Mouse (Mus musculus): ENCODE measurements around the gene Syp. TPM values are rescaled to one million over a fixed set of nuclear protein-coding genes. Genes with fewer than 3 reads are reported as not detected.

The Syp gene
- polyA plus RNA-seq, 2 experiments = 0.51 to 2.1 TPM

GRCm38 (mm10) chrX:7673578-7674281 lies 35.5 kb downstream of the Syp start:
- Histone ChIP-seq H3K27ac (replicated peaks; ENCODE audit: low read depth, low read length) (peak overlapping the region; percentile 73), H3K27me3 (ENCODE audit: control insufficient read depth, insufficient read depth, low read length) (no peaks in the 10 kb centered on the region), H3K4me2 (replicated peaks; ENCODE audit: low read depth, low read length, severe bottlenecking) (peak overlapping the region; percentile 47), H3K9me3 (ENCODE audit: control insufficient read depth, low read length) (no peaks in the 10 kb centered on the region), H3K4me3 (replicated peaks; ENCODE audit: low read length) (peak overlapping the region; percentile 24), H3K4me1 (ENCODE audit: control insufficient read depth, insufficient read depth, low read length) (peaks cover 9% of the 10 kb centered on the region; the same call in 1 of the 2 replicates), H3K36me3 (ENCODE audit: control insufficient read depth, insufficient read depth, low read length) (no peaks in the 10 kb centered on the region), H3K9ac (ENCODE audit: low read depth, low read length, severe bottlenecking) (no peak overlapping the region)
- ATAC-seq (ENCODE audit: low FRiP score, low read depth) (peak; percentile 19; the same call in 1 of the 2 replicates), DNase-seq (ENCODE audit: low spot score) (peak; percentile 58)
- TF ChIP-seq POLR2A (IDR thresholded peaks at IDR 0.05; ENCODE audit: borderline replicate concordance, extremely low read depth, insufficient read depth, insufficient read length) = no peak
- 44% methylated on average over 12 of the region's 12 CpGs for WGBS

GRCm38 (mm10) chrX:7674284-7675000 lies 36.2 kb downstream of the Syp start:
- peak overlapping the region; percentile 7; the same call in 1 of the 2 replicates for H3K9ac ChIP-seq (ENCODE audit: low read depth, low read length, severe bottlenecking)
- H3K9me3 ChIP-seq (ENCODE audit: control insufficient read depth, low read length) = no peaks in the 10 kb centered on the region
- peak overlapping the region; percentile 24 for H3K4me3 ChIP-seq (replicated peaks; ENCODE audit: low read length)
- H3K27me3 ChIP-seq (ENCODE audit: control insufficient read depth, insufficient read depth, low read length) = no peaks in the 10 kb centered on the region
- H3K36me3 ChIP-seq (ENCODE audit: control insufficient read depth, insufficient read depth, low read length) = no peaks in the 10 kb centered on the region
- DNase-seq (ENCODE audit: low spot score) = peak; percentile 42
- WGBS = 33% methylated on average over 22 of the region's 28 CpGs
- H3K4me1 ChIP-seq (ENCODE audit: control insufficient read depth, insufficient read depth, low read length) = peaks cover 9% of the 10 kb centered on the region; the same call in 1 of the 2 replicates
- peak; percentile 19; the same call in 1 of the 2 replicates for ATAC-seq (ENCODE audit: low FRiP score, low read depth)
- peak overlapping the region; percentile 47 for H3K4me2 ChIP-seq (replicated peaks; ENCODE audit: low read depth, low read length, severe bottlenecking)
- no peak for TF ChIP-seq POLR2A (IDR thresholded peaks at IDR 0.05; ENCODE audit: borderline replicate concordance, extremely low read depth, insufficient read depth, insufficient read length)
- peak overlapping the region; percentile 73 for H3K27ac ChIP-seq (replicated peaks; ENCODE audit: low read depth, low read length)

- ATAC-seq (ENCODE audit: low FRiP score, low read depth) = no peak
- 40% methylated on average over 10 of the region's 10 CpGs for WGBS
Measured at GRCm38 (mm10) chrX:7675001-7675380, 36.7 kb downstream of the Syp start.

GRCm38 (mm10) chrX:7678986-7679385 lies 40.7 kb downstream of the Syp start:
- H3K36me3 ChIP-seq (ENCODE audit: control insufficient read depth, insufficient read depth, low read length) = no peaks in the 10 kb centered on the region
- no peak for ATAC-seq (ENCODE audit: low FRiP score, low read depth)
- no peak for TF ChIP-seq POLR2A (IDR thresholded peaks at IDR 0.05; ENCODE audit: borderline replicate concordance, extremely low read depth, insufficient read depth, insufficient read length)
- no peaks in the 10 kb centered on the region for H3K9me3 ChIP-seq (ENCODE audit: control insufficient read depth, low read length)
- WGBS = 48% methylated on average over 3 of the region's 3 CpGs
- no peak for DNase-seq (ENCODE audit: low spot score)
- H3K9ac ChIP-seq (ENCODE audit: low read depth, low read length, severe bottlenecking) = no peak overlapping the region
- no peak overlapping the region for H3K27ac ChIP-seq (replicated peaks; ENCODE audit: low read depth, low read length)
- H3K4me3 ChIP-seq (replicated peaks; ENCODE audit: low read length) = no peak overlapping the region
- no peaks in the 10 kb centered on the region for H3K4me1 ChIP-seq (ENCODE audit: control insufficient read depth, insufficient read depth, low read length)
- no peaks in the 10 kb centered on the region for H3K27me3 ChIP-seq (ENCODE audit: control insufficient read depth, insufficient read depth, low read length)
- no peak overlapping the region for H3K4me2 ChIP-seq (replicated peaks; ENCODE audit: low read depth, low read length, severe bottlenecking)

More at GRCm38 (mm10) chrX:7675001-7675380, 36.7 kb downstream of the Syp start:
- Histone ChIP-seq H3K27me3 (ENCODE audit: control insufficient read depth, insufficient read depth, low read length) (no peaks in the 10 kb centered on the region), H3K4me1 (ENCODE audit: control insufficient read depth, insufficient read depth, low read length) (peaks cover 9% of the 10 kb centered on the region; the same call in 1 of the 2 replicates), H3K9ac (ENCODE audit: low read depth, low read length, severe bottlenecking) (peak overlapping the region; percentile 7; the same call in 1 of the 2 replicates), H3K4me3 (replicated peaks; ENCODE audit: low read length) (peak overlapping the region; percentile 24), H3K9me3 (ENCODE audit: control insufficient read depth, low read length) (no peaks in the 10 kb centered on the region), H3K27ac (replicated peaks; ENCODE audit: low read depth, low read length) (peak overlapping the region; percentile 73; the same call in 1 of the 2 replicates), H3K4me2 (replicated peaks; ENCODE audit: low read depth, low read length, severe bottlenecking) (peak overlapping the region; percentile 47), H3K36me3 (ENCODE audit: control insufficient read depth, insufficient read depth, low read length) (no peaks in the 10 kb centered on the region)
- TF ChIP-seq POLR2A (IDR thresholded peaks at IDR 0.05; ENCODE audit: borderline replicate concordance, extremely low read depth, insufficient read depth, insufficient read length) = no peak
- no peak for DNase-seq (ENCODE audit: low spot score)

GRCm38 (mm10) chrX:7679405-7680056 lies 41.3 kb downstream of the Syp start:
- Histone ChIP-seq H3K9ac (ENCODE audit: low read depth, low read length, severe bottlenecking) (no peak overlapping the region; the same call in 1 of the 2 replicates), H3K9me3 (ENCODE audit: control insufficient read depth, low read length) (no peaks in the 10 kb centered on the region), H3K4me2 (replicated peaks; ENCODE audit: low read depth, low read length, severe bottlenecking) (peak overlapping the region; percentile 43), H3K4me1 (ENCODE audit: control insufficient read depth, insufficient read depth, low read length) (no peaks in the 10 kb centered on the region), H3K36me3 (ENCODE audit: control insufficient read depth, insufficient read depth, low read length) (no peaks in the 10 kb centered on the region), H3K4me3 (replicated peaks; ENCODE audit: low read length) (peak overlapping the region; percentile 29), H3K27ac (replicated peaks; ENCODE audit: low read depth, low read length) (no peak overlapping the region), H3K27me3 (ENCODE audit: control insufficient read depth, insufficient read depth, low read length) (no peaks in the 10 kb centered on the region)
- WGBS = 15% methylated on average over 25 of the region's 27 CpGs
- no peak for TF ChIP-seq POLR2A (IDR thresholded peaks at IDR 0.05; ENCODE audit: borderline replicate concordance, extremely low read depth, insufficient read depth, insufficient read length)
- peak; percentile 90 for DNase-seq (ENCODE audit: low spot score)
- ATAC-seq (ENCODE audit: low FRiP score, low read depth) = peak; percentile 91
